Mouse (Mus musculus) urinary bladder, adult 2 months (tissue): ENCODE data around the gene St3gal6. TPM values are rescaled to one million over a fixed set of nuclear protein-coding genes. Genes with fewer than 3 reads are reported as not detected.

Experiments
- DNase-seq: peaks from one replicate; pipeline ENCODE4 v3.0.0; 2022; ENCODE audit warnings: low spot score
- polyA plus RNA-seq: library from polyadenylated mRNA; depleted of rRNA; stranded (reverse); fragments of >200 nt; gene quantifications from 2 replicates; pipeline ENCODE4 v1.2.3, GENCODE M21; 2012; rRNA removed

The St3gal6 gene
- polyA plus RNA-seq: 14.3 and 16.2 TPM in 2 replicates

DNA sequence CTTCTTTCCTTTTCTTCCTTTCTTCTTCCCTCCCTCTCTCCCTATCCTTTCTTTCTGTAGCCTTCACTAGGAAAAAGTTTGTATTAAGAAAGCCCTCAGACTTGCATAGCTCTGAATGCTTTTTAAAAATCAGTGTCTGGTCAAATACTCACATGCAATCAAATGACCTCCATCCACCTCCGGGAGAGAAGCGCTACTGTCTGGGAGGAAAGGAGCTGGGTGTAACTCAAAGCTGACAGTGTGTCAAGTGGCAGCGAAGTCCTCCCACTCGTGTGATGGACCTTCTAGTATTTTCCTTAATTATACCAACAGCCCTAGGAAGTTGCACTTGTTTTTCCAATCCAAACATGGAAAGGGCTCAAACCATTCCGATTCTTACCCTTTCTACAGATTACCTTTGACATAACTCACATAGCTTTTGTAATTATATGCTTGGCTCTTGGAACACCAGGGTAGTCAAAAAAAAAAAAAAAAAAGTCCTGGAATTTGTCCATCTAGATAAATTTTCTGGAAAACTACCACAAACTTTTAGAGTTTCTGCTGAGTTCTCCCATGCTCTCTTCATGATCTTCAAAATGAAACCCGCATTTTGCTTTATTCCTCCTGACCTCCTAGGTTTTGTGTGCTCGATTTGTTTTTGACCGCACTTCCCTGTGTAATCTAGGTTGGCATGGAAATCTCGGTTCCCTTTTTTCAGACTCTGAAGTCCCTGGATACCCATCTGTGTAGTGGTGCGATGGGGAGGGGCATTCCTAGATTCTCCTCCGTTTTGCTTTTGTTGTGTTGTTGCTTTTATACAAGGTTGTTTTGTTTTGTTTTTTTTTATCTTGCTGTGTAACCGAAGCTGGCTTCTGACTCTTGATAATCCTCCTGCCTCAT is at the start of gene St3gal6:
Gene St3gal6, minus strand, starts transcription at position 272 of the 879 bp plus-strand sequence.
- no peak for DNase-seq

DNA sequence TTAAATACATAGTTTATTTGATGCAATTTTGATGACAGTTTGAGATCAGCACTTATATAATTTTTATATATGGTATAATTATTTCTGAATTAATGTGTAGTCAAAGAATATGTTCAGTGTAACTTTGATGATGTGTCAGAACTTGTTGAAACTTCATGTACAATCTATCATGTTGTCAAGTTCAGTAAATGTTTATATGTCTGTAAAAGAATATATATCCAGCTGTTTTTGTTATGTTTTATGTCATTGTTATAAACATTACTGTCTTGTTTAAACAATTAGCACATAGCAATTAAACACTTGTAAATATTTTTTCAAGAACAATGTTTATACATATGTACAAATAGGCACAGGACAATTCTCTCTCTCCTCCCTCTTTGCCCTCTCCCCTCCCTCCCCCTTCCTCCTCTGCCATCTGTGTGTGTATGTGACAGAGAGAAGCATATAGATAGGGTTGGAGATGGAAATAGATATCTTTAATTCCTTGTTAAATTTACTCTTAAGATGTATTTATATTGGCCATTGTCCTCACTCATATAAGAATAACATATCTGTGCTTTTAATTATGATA is 46.7 kb upstream of the St3gal6 start:
- no peak for DNase-seq

DNA sequence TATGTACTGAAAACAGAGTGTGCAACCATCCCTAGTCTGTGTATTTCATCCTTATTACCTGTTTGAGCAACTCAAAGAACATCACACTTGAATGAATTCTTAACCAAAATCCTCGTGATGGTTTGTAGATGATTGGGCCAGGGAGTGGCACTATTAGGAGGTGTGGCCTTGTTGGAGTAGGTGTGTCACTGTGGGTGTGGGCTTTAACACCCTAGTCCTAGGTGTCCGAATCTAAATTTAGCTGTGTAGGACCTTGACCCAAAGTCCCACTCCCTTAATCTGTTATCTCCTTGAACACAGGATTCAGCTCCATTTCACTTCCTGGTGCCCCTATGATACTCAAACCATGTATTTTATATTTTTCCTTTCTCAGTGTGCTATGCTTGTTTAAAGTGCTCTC is 37.2 kb upstream of the St3gal6 start:
- no peak for DNase-seq

DNA sequence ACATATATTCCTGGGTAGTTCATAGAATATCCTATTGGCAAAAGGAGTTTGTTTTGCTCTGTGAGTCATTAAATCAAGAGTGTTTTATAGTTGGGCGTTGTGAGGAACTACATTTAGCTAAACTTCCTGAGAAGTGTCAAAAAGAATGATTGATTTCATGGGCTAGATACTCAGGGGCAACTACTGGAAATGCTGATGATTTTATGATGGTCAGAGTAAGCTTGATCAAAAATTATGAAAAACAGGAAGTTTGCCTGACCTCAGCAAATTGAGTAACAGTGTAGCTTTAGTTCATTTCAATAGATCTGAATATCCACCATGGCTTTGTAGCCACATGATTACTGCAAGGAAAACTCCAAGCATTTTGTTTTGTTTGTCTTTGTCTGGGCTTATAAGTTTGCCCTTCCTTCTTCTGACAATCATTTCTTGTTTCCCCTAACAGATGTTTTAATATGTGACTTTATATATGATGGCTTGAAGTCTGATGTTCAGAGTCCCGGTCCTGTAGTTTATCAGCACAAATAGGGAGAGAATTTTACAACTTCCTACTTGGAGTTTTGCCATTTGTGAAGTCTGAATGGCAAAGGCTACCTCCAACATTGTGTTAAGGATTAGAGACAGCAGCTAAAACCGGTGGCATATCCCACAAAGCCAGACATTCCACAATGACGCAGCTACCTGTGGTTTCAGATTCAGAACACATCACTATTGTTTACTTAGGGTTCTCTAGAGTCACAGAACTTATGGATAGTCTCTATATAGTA is 32.2 kb upstream of the St3gal6 start:
- DNase-seq: no peak

- DNase-seq: no peak
Observed at GRCm38 (mm10) chr16:58554673-58555072, 30.6 kb upstream of the St3gal6 start.

GRCm38 (mm10) chr16:58548042-58548441 is 24.0 kb upstream of the St3gal6 start:
- DNase-seq: no peak

DNA sequence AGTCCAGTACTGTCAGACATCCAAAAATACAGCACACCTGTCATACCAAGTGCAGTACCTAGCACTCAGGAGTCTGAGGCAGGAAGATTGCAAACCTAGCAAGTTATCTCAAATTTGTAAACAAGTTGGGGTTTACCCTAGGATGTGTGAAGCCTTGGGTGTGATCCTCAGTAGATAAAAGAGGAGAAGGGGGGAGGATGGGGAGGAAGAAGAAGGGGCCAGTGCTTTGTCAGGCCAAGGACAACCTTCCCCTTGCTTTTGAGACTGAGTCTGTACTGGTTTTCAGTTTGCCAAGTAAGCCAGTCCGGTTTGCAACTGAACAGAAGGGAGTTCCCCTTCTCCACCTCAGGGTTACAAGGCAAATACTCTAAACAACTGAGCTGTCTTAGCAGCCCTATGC is 22.1 kb upstream of the St3gal6 start:
- DNase-seq: no peak

GRCm38 (mm10) chr16:58539490-58539889 is 15.4 kb upstream of the St3gal6 start:
- DNase-seq: no peak

DNA sequence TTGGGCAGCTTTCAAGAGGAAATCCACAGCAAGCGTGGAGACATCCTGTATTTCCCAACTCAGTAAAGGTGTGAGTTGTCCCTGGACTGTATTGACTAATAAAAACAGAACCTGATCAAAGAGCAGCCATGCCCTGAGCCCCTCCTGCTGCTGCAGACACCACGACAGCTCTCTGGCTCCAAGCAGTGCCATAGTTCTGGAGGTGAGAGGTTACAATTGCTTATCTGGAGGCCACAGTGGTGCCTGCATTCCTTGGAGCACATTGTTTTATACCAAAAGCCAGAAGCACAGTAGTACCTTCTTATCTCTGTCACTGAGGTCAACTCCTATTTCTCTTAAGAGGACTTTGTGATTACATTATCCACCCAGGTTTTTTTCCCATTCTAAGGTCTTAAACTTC is 15.0 kb upstream of the St3gal6 start:
- no peak for DNase-seq

- no peak for DNase-seq
Observed at GRCm38 (mm10) chr16:58536076-58536475, 12.0 kb upstream of the St3gal6 start.

- DNase-seq: no peak
Observed at GRCm38 (mm10) chr16:58535236-58535635, 11.2 kb upstream of the St3gal6 start.

GRCm38 (mm10) chr16:58534245-58535142 is 10.5 kb upstream of the St3gal6 start:
- DNase-seq: no peak

GRCm38 (mm10) chr16:58533742-58534141 is 9.7 kb upstream of the St3gal6 start:
- no peak for DNase-seq

GRCm38 (mm10) chr16:58533254-58533653 is 9.2 kb upstream of the St3gal6 start:
- no peak for DNase-seq

DNA sequence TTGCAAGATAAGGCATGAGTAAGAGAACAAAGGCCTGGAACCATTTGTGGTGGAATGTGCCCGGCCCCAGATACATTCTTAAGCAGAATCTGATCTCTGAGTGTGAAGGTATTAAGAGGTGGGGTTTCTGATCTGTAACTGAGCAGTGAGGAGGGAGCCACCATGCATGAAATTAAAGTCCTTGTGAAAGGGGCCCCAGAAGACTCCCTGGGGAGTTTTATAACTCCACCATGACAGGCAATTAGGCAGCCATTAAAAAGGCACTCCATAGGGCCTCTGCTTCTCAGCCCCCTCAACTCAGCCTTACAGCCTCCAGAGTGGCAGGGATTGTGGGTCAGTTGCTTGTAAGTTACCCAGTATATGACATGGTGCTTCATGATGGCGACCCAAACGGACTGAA is 8.5 kb upstream of the St3gal6 start:
- DNase-seq: no peak

DNA sequence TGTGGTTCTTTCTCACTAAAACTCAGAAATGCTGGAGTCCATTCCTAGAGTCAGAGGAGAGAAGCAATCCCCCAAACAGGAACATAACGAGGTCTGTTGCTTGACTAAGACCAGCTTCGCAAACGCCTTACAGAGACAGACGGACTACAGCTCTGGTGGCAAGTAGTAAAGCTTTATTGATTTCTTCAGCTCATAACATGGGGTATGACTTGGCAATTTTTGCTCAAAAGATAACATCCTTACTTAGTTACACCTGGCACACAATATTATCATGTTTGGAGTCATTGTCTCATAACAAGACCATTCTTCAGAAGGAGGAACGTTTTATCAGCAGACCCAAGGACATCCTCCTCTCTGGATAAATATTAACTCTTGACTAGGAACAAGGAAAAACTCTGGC is 3.8 kb upstream of the St3gal6 start:
- DNase-seq: no peak

- no peak for DNase-seq
Observed at GRCm38 (mm10) chr16:58526729-58527128, 2.7 kb upstream of the St3gal6 start.

DNA sequence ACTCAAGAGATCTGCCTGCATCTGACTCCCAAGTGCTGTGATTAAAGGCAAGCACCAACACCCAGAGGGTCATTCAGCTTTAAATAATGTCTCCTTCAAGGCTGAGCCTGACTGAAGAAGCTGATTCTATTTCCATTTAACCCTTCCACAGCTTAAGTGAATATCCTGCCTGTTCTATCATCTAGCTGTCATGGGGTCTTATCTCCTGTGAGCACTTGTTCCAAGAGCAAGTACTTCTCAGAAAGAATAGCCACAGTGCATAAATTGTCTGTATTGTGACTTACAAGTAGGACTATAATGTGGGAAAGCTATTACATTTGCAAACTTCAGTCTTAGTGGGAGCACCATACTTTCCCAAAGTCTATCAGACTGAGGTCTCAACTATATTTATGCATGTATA is 1.8 kb upstream of the St3gal6 start:
- no peak for DNase-seq

DNA sequence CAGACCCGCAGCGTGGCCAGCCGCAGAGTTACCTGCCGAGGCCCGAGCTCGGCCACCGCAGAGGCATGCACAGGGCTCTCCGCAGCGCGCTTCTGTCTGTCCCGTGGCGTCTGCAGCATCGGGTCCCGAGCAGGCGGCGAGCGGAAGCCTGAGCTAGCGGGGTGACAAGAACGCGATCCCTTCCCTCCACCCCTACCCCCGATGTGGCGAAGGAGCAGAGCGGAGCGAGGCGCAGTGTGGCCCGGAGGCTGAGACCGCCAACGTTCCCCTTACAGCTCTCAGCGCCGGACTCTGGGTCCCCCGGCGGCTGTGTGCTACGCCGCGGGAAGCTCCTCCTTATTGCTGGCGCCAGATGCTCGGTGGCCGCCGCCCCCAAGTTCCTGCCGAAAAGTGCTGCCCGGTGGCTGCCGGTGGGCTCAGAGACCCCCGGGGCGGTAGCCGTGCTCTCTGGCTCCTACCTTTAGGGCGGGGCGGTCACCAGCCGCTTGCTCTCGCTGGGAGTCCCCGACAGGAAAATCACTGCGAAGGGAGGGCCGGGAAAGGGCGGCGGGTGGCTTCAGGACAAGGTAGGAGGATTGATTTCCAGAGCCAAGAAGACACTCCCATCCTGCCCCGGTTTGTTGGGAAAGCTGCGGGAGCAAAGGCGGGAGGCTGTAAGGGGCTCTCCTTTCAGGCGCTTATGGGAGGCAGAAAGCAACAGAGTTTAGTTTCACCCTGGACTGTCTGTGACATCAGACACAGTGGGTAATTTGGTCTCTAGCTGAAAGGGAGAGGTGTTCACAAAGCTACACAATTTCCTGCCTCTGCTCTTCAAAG is 791 bp downstream of the St3gal6 start:
- peak; percentile 47 for DNase-seq

DNA sequence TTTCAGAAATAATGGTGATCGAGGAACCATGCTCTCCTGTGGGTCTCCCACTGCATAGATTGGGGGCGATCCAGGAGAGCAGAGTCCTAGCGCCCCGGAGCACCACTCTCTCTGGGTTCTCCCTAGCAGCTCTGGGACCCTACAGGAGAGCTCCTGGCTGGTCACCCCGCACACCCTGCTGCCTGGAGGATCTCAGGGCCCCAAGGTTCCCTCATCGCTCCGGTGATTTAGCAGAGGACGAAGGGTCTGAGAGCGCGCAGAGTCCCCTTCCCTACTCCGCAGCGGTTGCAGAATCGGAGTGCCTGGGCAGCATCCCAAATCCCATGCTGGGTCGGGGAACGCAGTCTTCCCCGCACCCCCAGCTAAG is 1.4 kb downstream of the St3gal6 start:
- DNase-seq: peak; percentile 22

DNA sequence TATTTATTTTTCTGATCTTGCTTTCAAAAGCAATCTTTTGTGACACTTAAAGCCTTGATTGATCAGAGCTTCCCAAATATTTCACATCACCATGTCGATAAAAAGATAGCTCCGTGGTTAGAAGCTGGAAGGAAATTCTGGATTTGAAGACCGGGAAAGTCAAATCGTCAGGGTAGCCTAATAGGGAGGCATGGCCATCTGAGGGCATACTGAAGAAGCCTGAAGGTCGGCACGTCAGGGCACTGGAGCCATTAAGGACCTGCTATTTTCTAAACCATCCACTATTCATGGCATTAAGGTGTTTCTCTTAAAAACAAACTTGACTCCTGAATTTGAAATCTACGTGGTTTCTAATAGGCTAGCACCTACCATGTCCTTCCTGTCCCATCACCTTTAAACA is 2.1 kb downstream of the St3gal6 start:
- no peak for DNase-seq
